Mouse (Mus musculus): ENCODE data around the gene Msi1. TPM values are rescaled to one million over a fixed set of nuclear protein-coding genes. Genes with fewer than 3 reads are reported as not detected.

The Msi1 gene
- total RNA-seq (2021), result 10 to 100 TPM; 15.7 to 18.5 TPM
- long read RNA-seq, experiment 1, result 0 reads
- long read RNA-seq, experiment 2, result 0 reads

- DNase-seq, result peak; percentile 53 to 68
These were observed at the start of gene Msi1 for GRCm38 (mm10) chr5:115429359-115430186. Gene Msi1, plus strand, starts transcription at chr5:115429599.

DNA sequence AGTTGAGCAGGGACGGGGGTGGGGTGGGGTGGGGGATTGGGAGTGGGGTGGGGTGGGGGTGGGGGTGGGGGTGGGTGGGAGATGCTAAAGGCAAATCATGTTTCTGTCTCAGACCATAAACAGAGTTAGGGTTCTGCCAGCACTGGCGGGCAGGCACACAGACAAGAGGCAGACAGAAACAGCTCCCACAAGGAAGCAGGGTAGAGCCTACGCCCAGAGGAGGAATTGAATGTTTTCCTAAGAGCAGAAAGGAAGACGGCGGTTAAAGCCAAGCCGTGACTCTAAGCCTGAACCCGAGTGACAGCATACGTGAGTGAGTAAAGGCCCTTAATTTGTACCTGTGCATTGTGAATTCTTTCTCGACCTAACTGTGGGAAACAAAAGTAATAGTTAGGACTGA lies 37.5 kb upstream of the Msi1 start:
- DNase-seq, result no peak

DNA sequence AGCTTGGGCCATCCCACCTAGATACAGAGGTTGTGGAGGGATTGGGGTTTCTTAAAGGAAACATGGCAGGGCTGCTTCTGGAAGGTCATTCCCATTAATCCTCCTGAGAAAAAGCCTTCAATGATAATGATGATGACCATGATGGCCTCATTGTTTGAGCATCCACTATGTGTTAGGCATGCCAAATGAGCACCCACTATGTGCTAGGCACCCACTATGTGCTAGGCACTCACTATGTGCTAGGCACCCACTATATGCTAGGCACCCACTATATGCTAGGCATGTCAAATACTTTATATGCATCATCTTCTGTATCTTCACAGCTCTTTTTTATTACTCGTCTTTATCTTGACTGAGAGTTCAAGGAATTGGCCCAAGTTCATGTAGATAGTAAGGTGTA lies 36.4 kb upstream of the Msi1 start:
- no peak for DNase-seq

- DNase-seq, result no peak
These were observed 35.2 kb upstream of the Msi1 start for GRCm38 (mm10) chr5:115394223-115394622.

GRCm38 (mm10) chr5:115394836-115395235 lies 34.6 kb upstream of the Msi1 start:
- no peak for DNase-seq

- no peak for DNase-seq
These were observed 32.7 kb upstream of the Msi1 start for GRCm38 (mm10) chr5:115396654-115397053.

DNA sequence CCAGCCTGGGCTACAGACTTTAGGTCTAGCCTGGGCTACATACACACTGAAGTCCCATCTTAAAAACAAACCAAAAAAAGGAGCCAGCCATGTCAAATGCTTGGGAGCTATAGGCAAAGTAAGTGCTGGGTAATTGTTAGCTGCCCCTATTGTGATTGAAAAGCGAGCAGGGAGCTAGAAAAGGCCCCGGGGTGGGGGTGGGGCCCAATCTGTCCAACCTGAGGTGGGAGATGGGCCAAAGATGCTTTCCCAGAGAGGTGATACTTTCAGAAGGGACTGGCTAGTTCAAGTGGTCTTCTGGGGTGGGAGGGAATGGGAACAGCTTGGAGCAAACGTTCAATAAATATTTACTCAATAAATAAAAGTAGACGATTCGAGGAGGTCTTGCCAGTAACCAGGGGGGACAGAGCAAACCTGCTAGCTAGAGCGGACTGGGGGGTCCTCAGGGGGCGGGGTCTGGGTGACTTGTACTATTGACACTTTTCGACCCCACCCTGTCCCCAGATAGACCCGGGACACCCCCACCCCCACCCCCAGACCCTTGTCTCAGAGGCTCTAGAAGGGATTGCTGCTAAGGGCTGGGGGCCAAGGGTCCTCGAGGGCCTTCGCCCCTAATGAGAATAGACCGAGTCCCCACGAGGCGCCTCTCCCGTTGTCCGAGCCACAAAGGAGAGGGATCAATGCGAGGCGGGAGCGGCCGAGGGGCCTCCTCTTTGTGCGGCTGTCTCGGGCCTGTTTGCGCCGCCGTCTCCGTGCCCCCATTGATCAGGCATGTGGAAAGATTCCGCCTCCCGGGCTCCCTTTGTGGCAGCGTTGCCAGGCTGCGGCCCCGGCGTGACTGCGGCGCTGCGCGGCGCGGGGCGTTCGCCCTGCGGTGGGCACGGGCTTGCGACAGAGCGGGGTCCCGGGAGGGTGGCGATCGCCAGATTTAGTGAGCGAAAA lies 31.3 kb upstream of the Msi1 start:
- peak; percentile 27 to 46 for DNase-seq

GRCm38 (mm10) chr5:115402063-115402462 lies 27.3 kb upstream of the Msi1 start:
- no peak for DNase-seq

DNA sequence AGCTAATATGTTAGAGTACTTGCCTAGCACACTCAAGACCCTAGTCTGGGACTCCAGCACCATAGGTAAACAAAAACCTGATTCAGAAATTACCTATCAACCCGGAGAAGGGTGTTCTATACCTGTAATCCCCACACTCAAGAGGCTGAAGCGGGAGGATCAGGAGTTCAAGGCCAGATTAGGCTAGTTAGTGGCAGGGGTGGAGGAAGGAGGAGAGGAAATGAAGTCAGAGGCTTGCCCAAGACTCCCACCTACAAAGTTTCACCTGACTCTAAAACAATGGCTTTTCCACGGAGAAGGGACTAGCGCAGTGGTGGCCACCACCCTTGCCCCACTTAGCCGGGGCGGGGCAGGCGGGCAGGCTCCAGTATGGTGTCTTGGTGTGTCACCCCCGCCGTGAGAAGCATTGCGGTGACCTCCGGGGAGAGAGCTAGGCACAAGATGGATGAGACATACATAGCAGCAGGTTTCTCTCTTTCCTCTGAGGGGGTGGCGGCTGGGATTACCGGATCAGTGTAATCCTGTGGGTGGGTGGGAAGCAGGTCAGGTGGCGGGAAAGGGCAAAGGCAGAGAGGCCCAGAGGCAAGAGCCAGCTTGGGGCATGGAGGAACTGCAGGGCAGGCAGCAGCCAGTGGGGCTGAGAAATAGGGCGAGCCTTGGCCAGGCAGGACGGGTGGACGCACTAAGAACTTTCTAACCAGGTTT lies 25.8 kb upstream of the Msi1 start:
- peak in 1 of 2 experiments; percentile 20 for DNase-seq

GRCm38 (mm10) chr5:115404241-115404794 lies 25.1 kb upstream of the Msi1 start:
- DNase-seq, result peak; percentile 15 to 24

GRCm38 (mm10) chr5:115405205-115405604 lies 24.2 kb upstream of the Msi1 start:
- DNase-seq, result no peak

GRCm38 (mm10) chr5:115408110-115408509 lies 21.3 kb upstream of the Msi1 start:
- peak; percentile 25 to 47 for DNase-seq

- peak; percentile 26 to 55 for DNase-seq
These were observed 14.0 kb upstream of the Msi1 start for GRCm38 (mm10) chr5:115415111-115416085.

DNA sequence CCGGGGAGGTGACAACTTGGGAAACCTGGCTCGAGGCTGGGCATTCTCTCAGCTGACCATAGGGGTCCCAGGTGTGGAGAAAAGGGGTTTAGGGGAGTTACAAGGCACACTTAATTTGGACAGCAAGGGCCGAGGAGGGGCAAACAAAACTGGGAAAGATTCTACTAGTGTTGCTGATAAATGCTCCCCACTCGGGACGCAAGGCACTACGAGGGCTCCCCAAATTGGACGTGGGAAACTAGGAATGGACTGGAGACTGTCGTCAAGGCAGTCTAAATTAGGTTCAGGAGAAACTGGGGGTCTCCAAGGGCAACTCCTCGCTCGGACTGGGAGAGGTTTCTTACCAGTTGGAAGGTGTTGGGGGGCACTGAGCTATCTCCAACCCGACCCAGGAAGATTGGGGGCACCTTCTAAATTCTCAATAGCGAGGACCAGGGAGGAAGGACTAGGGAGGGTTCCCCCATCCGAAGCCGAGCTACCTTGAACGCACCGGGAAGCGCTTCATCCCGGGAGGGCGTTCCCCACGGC lies 504 bp upstream of the Msi1 start:
- DNase-seq, result no peak

GRCm38 (mm10) chr5:115430187-115430960 lies 975 bp downstream of the Msi1 start:
- peak; percentile 52 to 53 for DNase-seq

DNA sequence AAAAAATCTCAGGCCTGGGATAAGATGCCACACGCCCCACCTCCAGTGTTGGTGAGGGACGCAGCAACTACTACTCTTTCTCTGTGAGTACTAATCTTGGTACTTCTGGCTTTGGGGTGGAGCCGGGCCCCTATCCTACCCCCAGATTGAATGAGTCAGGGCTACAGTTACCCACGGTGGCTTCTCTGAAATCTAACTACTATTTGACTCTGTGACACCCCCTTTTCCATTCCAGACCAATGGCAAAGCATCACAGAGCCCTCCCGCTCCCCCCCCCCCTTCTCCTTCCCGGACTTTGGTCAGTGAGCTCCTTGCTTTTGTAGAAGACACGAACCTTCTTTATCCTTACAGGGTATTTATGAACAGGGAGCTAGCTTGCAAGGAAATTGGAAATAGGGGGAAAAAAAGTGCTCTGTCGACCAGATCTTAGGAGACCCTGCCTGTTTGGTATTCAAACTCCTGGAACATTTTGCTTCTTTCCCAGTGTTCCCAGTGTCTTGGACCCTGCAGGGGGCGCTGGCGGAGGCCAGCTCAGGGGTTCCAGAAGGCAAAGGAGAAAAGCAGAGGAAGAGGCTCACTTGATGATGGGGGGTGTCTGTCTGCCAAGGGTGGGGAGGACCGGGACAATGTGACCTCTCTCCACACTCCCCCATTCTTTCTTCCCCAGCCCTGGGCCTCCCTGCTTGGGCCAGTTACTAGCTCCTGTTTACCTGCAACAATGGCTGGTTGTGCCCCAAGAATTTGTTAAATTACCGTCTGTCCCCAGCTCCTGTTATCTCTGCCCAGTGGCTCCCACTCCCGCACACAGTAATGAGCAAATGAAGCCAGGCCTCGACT lies 1.9 kb downstream of the Msi1 start:
- peak in 1 of 2 experiments; percentile 44 for DNase-seq

DNA sequence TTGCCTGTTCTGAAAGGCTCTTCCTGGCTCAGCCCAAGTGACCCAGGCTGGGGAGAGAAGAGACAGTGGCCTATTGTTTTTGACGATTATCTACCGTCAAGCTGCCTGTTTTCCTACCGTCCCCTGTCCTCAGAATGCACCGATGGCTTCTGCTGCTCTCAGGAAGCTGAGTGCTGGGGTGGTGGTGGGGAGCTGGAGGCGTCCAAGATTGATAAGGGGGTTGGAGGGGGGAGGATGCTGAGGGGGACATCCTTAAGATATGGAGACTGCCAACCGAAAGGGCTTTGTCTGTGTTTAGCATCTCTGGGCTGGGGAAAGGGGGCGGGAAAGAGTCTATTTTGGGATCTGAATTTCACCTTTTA lies 2.5 kb downstream of the Msi1 start:
- no peak for DNase-seq

GRCm38 (mm10) chr5:115432395-115432794 lies 3.0 kb downstream of the Msi1 start:
- no peak for DNase-seq

DNA sequence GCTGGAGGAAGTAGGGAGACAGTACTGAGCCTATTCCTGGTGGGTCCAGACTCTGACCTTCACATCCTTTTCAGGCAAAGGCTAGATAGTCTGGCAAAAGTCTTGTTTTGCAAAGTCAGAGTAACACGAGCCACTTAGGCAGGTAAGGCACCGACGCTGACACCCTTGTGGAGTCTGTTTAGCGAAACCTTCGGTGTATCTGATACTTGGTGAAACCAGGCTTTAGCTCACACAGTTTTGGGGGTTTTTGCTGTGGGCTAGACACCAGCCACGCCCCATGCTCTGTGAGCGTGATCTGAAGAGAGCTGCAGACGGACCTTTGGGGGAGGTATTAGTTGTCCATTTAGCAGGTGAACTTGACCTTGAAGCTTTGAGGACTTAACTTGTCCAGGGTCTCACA lies 3.8 kb downstream of the Msi1 start:
- no peak for DNase-seq
